Mouse (Mus musculus) layer of hippocampus, adult 18-20 months (tissue): ENCODE data around the gene Lzts2. TPM values are rescaled to one million over a fixed set of nuclear protein-coding genes. Genes with fewer than 3 reads are reported as not detected.

Experiments
- DNase-seq, 2 experiments: peaks; one replicate each; pipeline ENCODE4 v3.0.0; 2022; ENCODE audit warnings: low spot score in 2 of 2
- total RNA-seq, 2 experiments: library from RNA; stranded (reverse); gene quantifications; 2 replicates each; pipeline ENCODE4 v1.2.3; 2021

Gene Lzts2
- total RNA-seq, 2 experiments from 2014 or later: 32.0 to 35.6 TPM

- DNase-seq: no peak
Measured at GRCm38 (mm10) chr19:45048644-45049365, 34.6 kb downstream of the Lzts2 start.

GRCm38 (mm10) chr19:45049523-45049922 lies 35.3 kb downstream of the Lzts2 start:
- DNase-seq: no peak

GRCm38 (mm10) chr19:45053451-45053850 lies 39.2 kb downstream of the Lzts2 start:
- no peak for DNase-seq

- DNase-seq: peak in 1 of 2 experiments; percentile 63
Measured at GRCm38 (mm10) chr19:45054892-45055690, 40.9 kb downstream of the Lzts2 start.

- DNase-seq: peak in 1 of 2 experiments; percentile 63
Measured at GRCm38 (mm10) chr19:45056364-45056763, 42.1 kb downstream of the Lzts2 start.

GRCm38 (mm10) chr19:45056908-45057698 lies 42.9 kb downstream of the Lzts2 start:
- no peak for DNase-seq

- DNase-seq: no peak
Measured at GRCm38 (mm10) chr19:45057724-45058112, 43.5 kb downstream of the Lzts2 start.

GRCm38 (mm10) chr19:45058113-45058839 lies 44.1 kb downstream of the Lzts2 start:
- DNase-seq: peak; percentile 86 to 96

GRCm38 (mm10) chr19:45058841-45059240 lies 44.6 kb downstream of the Lzts2 start:
- no peak for DNase-seq

GRCm38 (mm10) chr19:45063565-45064292 lies 49.5 kb downstream of the Lzts2 start:
- DNase-seq: peak in 1 of 2 experiments; percentile 59

- no peak for DNase-seq
Measured at GRCm38 (mm10) chr19:45065226-45065625, 51.0 kb downstream of the Lzts2 start.

GRCm38 (mm10) chr19:45067170-45067569 lies 53.0 kb downstream of the Lzts2 start:
- DNase-seq: no peak

- DNase-seq: no peak
Measured at GRCm38 (mm10) chr19:45067758-45068510, 53.7 kb downstream of the Lzts2 start.

- peak; percentile 65 to 75 for DNase-seq
Measured at GRCm38 (mm10) chr19:45073871-45074542, 59.8 kb downstream of the Lzts2 start.

- peak; percentile 89 to 96 for DNase-seq
Measured at GRCm38 (mm10) chr19:45074580-45075322, 60.5 kb downstream of the Lzts2 start, which contains the start of gene Kazald1. Kazald1 (plus strand) TSS chr19:45075241.

- no peak for DNase-seq
Measured at GRCm38 (mm10) chr19:45075323-45076035, 61.3 kb downstream of the Lzts2 start.

GRCm38 (mm10) chr19:45076036-45076575 lies 61.9 kb downstream of the Lzts2 start:
- no peak for DNase-seq
